Mouse (Mus musculus) testis, postnatal 14 days (tissue): ENCODE data around the gene Cipc.

ENCODE experiments used
- DNase-seq: peaks from one replicate; pipeline ENCODE4 v3.0.0; 2021; ENCODE audit warnings: low spot score

Gene Cipc

DNA sequence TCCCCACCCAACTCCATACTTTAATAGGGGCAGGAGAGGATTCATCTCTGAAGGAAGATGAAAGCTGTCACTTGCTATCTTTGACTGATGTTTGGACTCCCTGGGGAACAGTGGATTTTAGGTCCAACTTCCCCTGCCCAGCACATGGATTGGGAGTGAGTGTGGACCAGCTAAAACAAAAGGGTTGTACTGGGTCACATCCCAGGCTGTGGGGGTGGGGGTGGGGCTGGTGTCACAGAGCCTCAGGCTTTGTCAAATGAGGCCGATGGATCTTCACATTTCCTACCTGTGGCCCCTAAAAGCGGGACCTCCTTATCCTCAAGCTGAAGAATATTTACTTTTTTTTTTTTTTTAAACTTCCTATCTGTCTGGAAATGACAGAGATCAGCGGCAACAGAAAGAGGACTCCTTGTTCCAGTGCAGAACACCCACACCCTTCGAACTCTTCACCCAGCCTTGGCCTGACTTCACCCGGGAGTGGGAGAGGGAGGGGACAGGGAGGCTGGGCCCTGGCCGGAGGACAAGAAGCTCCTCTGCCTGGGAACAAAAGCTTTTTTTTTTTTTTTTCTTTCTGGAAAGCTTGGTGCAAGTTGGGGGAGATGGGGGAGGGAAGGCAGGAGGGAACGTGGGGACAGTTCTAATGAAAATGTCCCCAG is 14.8 kb upstream of the Cipc start:
- peak; percentile 90 for DNase-seq

DNA sequence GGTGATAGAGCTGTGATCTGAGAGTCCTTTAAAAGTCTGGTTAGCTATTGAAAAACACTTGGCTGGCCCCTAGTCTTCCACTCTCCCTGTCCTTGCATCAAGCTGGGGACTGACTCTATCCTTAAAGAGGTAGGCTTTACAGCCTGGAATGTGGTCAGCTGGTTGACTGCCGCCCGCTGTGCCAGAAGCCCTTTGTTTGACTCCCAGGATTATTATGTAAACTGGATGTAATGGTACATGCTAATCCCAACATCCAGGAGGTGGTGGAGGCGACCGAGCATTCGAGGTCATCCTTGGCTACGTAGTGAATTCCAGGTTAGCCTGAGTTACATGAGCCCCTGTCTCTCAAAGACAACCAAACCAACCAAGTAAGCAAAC is 14.3 kb upstream of the Cipc start:
- peak; percentile 65 for DNase-seq

- no peak for DNase-seq
Measured at GRCm38 (mm10) chr12:86934748-86935147, 12.1 kb upstream of the Cipc start.

DNA sequence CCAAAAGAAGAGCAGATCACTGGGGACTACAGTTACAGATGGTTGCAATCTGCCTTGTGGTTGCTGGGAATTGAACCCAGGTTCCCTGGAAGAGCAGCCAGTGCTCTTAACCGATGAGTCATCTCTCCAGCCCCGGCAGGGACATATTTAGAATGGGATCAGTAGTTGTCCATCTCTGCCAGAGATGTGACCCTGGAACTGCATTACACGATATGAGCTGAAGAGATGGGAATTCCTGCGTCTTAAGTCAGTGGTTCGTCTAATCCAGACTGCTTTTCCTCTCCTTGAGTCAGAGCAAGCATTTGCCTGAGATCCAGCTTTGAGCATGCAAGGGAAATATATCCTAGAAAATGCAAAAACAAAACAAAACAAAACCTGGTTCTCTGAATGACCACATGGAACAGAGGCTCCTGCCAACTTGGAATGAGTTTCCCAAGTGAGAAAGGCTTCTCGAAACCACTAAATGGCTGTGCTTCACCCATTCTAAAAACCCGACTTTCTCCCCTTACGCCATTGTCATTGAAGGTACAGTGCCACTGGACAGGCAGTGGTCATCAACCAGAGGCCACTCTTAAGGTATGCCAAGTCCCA is 11.1 kb upstream of the Cipc start:
- no peak for DNase-seq

- DNase-seq: no peak
Measured at GRCm38 (mm10) chr12:86936587-86937343, 10.1 kb upstream of the Cipc start.

GRCm38 (mm10) chr12:86938571-86938970 is 8.3 kb upstream of the Cipc start:
- DNase-seq: no peak

DNA sequence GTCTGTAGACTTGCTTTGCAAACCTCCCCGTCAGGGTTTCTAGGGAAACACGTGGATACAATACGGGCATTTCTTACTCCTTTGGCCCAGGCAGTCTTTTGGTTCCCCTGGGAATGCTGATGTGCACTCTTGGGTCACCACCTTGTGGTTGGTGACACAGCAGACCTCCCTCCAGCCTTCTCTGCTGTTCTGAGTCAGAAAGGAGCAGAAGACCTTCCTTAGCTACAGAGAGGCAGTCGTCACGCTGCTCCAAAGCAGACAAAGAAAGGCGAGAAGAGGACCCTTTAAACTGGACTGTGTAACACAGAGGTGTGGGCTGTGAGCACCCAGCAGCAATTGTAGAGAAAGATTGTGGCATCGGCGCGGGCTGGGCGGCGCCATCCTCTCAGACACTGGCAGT is 5.7 kb upstream of the Cipc start:
- DNase-seq: no peak

- DNase-seq: no peak
Measured at GRCm38 (mm10) chr12:86941734-86942486, 4.9 kb upstream of the Cipc start.

- no peak for DNase-seq
Measured at GRCm38 (mm10) chr12:86943421-86943820, 3.4 kb upstream of the Cipc start.

GRCm38 (mm10) chr12:86945126-86945525 is 1.7 kb upstream of the Cipc start:
- DNase-seq: peak; percentile 42

DNA sequence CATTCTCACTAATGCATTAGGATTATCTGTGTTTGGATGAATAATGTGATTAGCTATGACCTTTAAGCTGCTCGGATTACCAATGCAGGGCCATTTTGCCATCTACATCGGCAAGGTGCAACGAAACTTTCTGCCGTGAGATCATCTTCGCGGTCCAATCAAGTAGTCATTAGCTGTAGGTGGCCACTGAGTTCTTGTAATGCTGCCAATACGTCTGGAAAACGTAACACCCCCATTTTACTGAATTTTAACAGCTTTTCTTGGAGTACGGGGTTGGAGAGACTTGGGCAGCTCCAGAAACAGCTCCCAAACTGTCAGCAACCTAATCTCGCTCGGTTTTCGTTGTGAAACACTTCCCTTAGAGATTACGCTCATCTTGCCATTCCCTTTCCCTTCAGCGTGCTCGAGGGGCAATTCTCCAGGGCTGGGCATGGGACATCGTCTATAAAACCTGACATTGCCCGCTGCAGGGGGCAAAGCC is 502 bp upstream of the Cipc start:
- DNase-seq: no peak

DNA sequence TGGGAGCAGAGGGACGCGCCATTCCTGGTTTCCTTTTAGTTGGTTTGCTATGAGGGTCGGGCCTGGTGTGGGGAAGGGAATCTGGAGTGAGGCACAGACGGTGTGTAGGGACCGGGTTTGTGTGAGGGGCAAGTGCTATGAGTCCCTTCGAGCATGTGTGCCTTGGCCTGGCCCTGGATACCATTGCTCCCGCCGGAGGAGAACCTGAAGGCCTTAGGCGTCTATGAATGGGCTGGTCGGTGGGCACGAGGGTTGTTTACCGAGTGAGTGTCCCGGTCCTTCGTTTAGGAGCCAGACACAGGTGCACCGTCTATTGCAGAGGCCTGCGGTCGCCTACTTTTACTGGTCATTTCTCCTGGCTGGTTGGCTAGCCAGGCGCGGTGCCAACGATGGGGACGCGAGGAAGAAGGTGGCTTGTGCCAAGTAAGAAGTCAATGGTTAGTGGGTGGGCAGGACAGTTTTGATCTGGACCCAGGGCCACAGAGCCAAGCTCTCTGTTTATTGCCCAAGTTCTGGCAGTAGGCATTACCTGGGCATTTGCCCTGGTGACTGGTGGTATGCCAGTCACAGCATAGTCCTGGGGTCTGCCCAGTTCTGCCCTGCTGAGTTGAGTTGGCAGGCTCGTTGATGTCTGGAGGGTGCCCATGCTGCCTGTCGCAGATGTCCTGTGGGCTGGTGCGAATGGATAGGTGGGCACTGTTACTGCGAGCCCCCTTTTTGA is 998 bp downstream of the Cipc start:
- no peak for DNase-seq

GRCm38 (mm10) chr12:86948627-86949026 is 1.8 kb downstream of the Cipc start:
- no peak for DNase-seq

GRCm38 (mm10) chr12:86949501-86949900 is 2.7 kb downstream of the Cipc start:
- no peak for DNase-seq

GRCm38 (mm10) chr12:86950161-86950960 is 3.5 kb downstream of the Cipc start:
- no peak for DNase-seq

GRCm38 (mm10) chr12:86950961-86951360 is 4.1 kb downstream of the Cipc start:
- DNase-seq: no peak

DNA sequence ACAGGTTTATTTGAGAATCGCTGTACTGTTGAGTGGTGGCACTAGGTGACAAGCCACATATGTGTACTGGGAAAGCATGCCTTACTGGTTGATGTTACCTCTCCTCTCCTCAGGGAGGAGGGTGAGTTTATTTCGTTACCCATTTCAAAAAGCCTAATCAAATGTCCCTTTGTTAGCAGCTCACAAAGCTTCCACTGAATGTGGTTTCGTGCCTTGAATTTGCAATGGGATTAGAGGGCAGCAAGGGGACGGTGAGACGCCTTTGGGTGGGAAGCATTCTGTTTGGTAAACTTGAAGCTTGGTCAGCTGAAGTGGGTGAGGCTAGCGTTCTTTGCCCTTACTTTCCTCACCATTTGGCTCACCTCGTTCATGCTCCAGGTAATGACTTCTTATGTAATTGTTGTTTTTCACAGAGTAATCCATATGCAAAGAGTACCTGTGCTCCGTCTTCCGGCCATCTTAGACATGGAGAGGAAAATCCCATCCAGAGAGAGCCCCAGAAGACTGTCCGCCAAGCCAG is 5.5 kb downstream of the Cipc start:
- DNase-seq: no peak

- no peak for DNase-seq
Measured at GRCm38 (mm10) chr12:86955894-86956293, 9.1 kb downstream of the Cipc start.

DNA sequence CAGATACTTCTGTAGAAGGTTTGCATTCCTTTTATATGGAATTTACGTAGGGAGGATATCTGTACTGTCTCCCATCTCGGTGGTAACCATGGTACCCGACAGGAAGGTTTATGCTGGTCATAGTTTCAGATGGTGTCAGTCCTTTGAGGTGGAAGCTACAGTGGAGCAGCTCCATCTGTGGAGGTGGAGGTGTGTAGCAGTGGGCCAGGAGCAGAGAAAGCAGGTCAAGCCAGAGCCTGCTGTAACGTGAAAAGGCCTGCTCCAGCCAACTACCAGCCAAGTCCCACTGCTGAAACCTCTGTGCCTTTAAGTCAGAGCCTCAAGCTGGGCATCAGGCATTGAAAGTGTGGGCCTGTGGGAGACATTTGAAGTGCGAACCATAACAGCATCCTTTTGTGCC is 11.7 kb downstream of the Cipc start:
- DNase-seq: no peak

- DNase-seq: no peak
Measured at GRCm38 (mm10) chr12:86959661-86960060, 12.8 kb downstream of the Cipc start.

- no peak for DNase-seq
Measured at GRCm38 (mm10) chr12:86960138-86960537, 13.3 kb downstream of the Cipc start.
